Mouse (Mus musculus) spleen, adult 12 weeks (tissue): ENCODE measurements around the gene Akap7.

ENCODE experiments used
- DNase-seq: peaks from one replicate; pipeline ENCODE4 v3.0.0; 2022; ENCODE audit warnings: low spot score

The Akap7 gene

DNA sequence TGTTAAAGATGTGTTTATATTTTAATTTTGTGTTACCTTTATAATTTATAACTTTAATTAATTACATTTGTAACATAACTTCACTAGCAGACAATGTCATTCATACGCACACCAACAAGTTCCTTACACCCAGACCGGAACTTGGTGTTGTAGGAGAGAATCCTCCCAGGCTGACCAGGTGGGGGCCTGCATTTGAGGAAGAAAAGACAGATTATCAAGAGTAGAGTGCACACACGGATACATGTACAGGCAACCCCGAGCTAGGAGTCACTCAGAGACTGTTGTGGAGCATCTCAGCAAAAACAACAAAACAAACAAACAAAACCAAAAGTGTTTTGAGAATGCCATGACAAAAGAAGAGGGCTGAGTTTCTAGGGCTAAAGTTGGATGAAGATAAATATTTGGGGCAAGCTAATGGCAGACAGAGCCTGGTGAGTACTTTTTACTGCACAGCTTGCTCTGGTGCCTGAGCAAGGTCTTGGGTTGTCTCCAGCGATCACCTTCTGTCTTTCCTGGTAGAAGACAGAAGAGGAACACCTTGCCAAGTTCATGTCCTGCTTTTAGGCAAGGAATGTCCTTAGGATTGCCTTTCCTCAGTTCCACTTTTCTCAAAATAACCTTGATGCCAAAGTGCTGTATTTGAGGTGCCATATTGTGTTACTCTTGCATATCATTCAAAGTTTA lies 186.7 kb downstream of the Akap7 start:
- no peak for DNase-seq
